Mouse (Mus musculus): ENCODE measurements at regions not wholly inside any gene's neighbourhood (a gene's known extent, or its start where the extent isn't known, plus 50 kb on each side); places are given as distances from the start of the nearest gene placed in this dataset.

GRCm38 (mm10) chr12:59312703-59313102, 93.2 kb upstream of the Fbxo33 start:
- Histone ChIP-seq H3K27ac (ENCODE audit: low read depth) (no peak overlapping the region), H3K9me3 (replicated peaks; ENCODE audit: control insufficient read depth, low read length) (no peaks in the 10 kb centered on the region), H3K4me3 (ENCODE audit: low read depth, low read length) (no peak overlapping the region), H3K4me1 (ENCODE audit: control insufficient read depth, insufficient read depth) (no peaks in the 10 kb centered on the region), H3K4me2 (ENCODE audit: low read depth, low read length) (no peak overlapping the region), H3K9ac (replicated peaks; ENCODE audit: low read depth, low read length) (no peak overlapping the region), H3K36me3 (replicated peaks; ENCODE audit: control insufficient read depth, insufficient read depth, low read length) (no peaks in the 10 kb centered on the region), H3K27me3 (ENCODE audit: control insufficient read depth, insufficient read depth, low read length) (no peaks in the 10 kb centered on the region)
- TF ChIP-seq CTCF (IDR thresholded peaks at IDR 0.05; ENCODE audit: low read depth) (no peak), EP300 (IDR thresholded peaks at IDR 0.05; ENCODE audit: low read depth) (no peak)
- ATAC-seq (ENCODE audit: insufficient read depth, low read depth) = no peak
- whole genome bisulfite sequencing = 44% methylated on average over 1 of the region's 1 CpGs
- no peak for DNase-seq (ENCODE audit: low spot score)

GRCm38 (mm10) chr12:59307958-59308357, 88.4 kb upstream of the Fbxo33 start:
- DNase-seq (ENCODE audit: low spot score) (no peak), ATAC-seq (ENCODE audit: insufficient read depth, low read depth) (no peak)
- TF ChIP-seq EP300 (IDR thresholded peaks at IDR 0.05; ENCODE audit: low read depth) (no peak), CTCF (IDR thresholded peaks at IDR 0.05; ENCODE audit: low read depth) (no peak)
- 53% methylated on average over 1 of the region's 1 CpGs for WGBS
- Histone ChIP-seq H3K4me3 (ENCODE audit: low read depth, low read length) (no peak overlapping the region), H3K4me1 (ENCODE audit: control insufficient read depth, insufficient read depth) (no peaks in the 10 kb centered on the region), H3K36me3 (replicated peaks; ENCODE audit: control insufficient read depth, insufficient read depth, low read length) (no peaks in the 10 kb centered on the region), H3K9ac (replicated peaks; ENCODE audit: low read depth, low read length) (no peak overlapping the region), H3K4me2 (ENCODE audit: low read depth, low read length) (no peak overlapping the region), H3K27me3 (ENCODE audit: control insufficient read depth, insufficient read depth, low read length) (no peaks in the 10 kb centered on the region), H3K9me3 (replicated peaks; ENCODE audit: control insufficient read depth, low read length) (no peaks in the 10 kb centered on the region), H3K27ac (ENCODE audit: low read depth) (no peak overlapping the region)

GRCm38 (mm10) chr12:59304522-59304921, 85.0 kb upstream of the Fbxo33 start:
- DNase-seq (ENCODE audit: low spot score) = no peak
- Histone ChIP-seq H3K4me2 (ENCODE audit: low read depth, low read length) (no peak overlapping the region), H3K9me3 (replicated peaks; ENCODE audit: control insufficient read depth, low read length) (no peaks in the 10 kb centered on the region), H3K36me3 (replicated peaks; ENCODE audit: control insufficient read depth, insufficient read depth, low read length) (no peaks in the 10 kb centered on the region), H3K9ac (replicated peaks; ENCODE audit: low read depth, low read length) (no peak overlapping the region), H3K4me1 (ENCODE audit: control insufficient read depth, insufficient read depth) (no peaks in the 10 kb centered on the region), H3K4me3 (ENCODE audit: low read depth, low read length) (no peak overlapping the region), H3K27me3 (ENCODE audit: control insufficient read depth, insufficient read depth, low read length) (no peaks in the 10 kb centered on the region), H3K27ac (ENCODE audit: low read depth) (no peak overlapping the region)
- 63% methylated on average over 6 of the region's 6 CpGs for WGBS
- no peak for TF ChIP-seq EP300 (IDR thresholded peaks at IDR 0.05; ENCODE audit: low read depth)
- ATAC-seq (ENCODE audit: insufficient read depth, low read depth) = no peak

All from heart, postnatal 0 days (tissue).